Mouse (Mus musculus) C2C12 (cell line): ENCODE data around the gene Fam155a. TPM values are rescaled to one million over a fixed set of nuclear protein-coding genes. Genes with fewer than 3 reads are reported as not detected.

ENCODE experiments used
- H3K27me3 ChIP-seq: one replicate; pipeline ENCODE4 v1.6.1; 2011; ENCODE audit not compliant: control insufficient read depth, insufficient read depth, insufficient read length
- H3K36me3 ChIP-seq: one replicate; pipeline ENCODE4 v1.6.1; 2011; ENCODE audit not compliant: control insufficient read depth, insufficient read depth
- H3K4me3 ChIP-seq: one replicate; pipeline ENCODE4 v1.5.1; 2011; ENCODE audit warnings: mild to moderate bottlenecking, control low read depth; ENCODE audit not compliant: poor library complexity, insufficient read depth, severe bottlenecking
- H3K79me2 ChIP-seq: one replicate; pipeline ENCODE4 v1.6.1; 2011; ENCODE audit not compliant: control insufficient read depth, insufficient read depth
- H3K79me3 ChIP-seq: one replicate; pipeline ENCODE4 v1.6.1; 2011; ENCODE audit warnings: low read depth, control low read depth
- H3ac ChIP-seq: one replicate; pipeline ENCODE3; 2011; ENCODE audit warnings: low read depth; ENCODE audit not compliant: control insufficient read depth, insufficient read length
- CEBPB ChIP-seq: IDR thresholded peaks from one replicate; pipeline ENCODE4 v1.6.1; 2011; ENCODE audit warnings: low read depth, mild to moderate bottlenecking, control low read depth, moderate library complexity
- CTCF ChIP-seq: IDR thresholded peaks from one replicate; pipeline ENCODE4 v1.5.1; 2011; ENCODE audit not compliant: control insufficient read depth, insufficient read depth, insufficient read length
- FOSL1 ChIP-seq: IDR thresholded peaks from one replicate; pipeline ENCODE4 v1.8.0; 2011; ENCODE audit warnings: mild to moderate bottlenecking, low read length; ENCODE audit not compliant: poor library complexity, insufficient read depth, severe bottlenecking
- MAX ChIP-seq: IDR thresholded peaks from one replicate; pipeline ENCODE4 v1.6.1; 2011; ENCODE audit warnings: mild to moderate bottlenecking, control low read depth
- MYOD1 ChIP-seq: IDR thresholded peaks from one replicate; pipeline ENCODE4 v1.6.1; 2011; ENCODE audit warnings: low read depth; ENCODE audit not compliant: control insufficient read depth, insufficient read length
- MYOG ChIP-seq: IDR thresholded peaks from one replicate; pipeline ENCODE4 v1.6.1; 2011; ENCODE audit not compliant: control insufficient read depth, insufficient read length; ENCODE audit errors: extremely low read depth
- USF1 ChIP-seq: IDR thresholded peaks from one replicate; pipeline ENCODE4 v1.6.1; 2011; ENCODE audit warnings: low read depth, mild to moderate bottlenecking, control low read depth, moderate library complexity
- polyA plus RNA-seq: library from polyadenylated mRNA; unstranded; fragments of >200 nt; fragmentation: generic; extraction: Trizol; gene quantifications from one replicate; pipeline ENCODE4 v1.2.1, GENCODE M21; 2012; ENCODE audit warnings: missing spikeins

Gene Fam155a
- polyA plus RNA-seq, 1 experiment, result not detected

DNA sequence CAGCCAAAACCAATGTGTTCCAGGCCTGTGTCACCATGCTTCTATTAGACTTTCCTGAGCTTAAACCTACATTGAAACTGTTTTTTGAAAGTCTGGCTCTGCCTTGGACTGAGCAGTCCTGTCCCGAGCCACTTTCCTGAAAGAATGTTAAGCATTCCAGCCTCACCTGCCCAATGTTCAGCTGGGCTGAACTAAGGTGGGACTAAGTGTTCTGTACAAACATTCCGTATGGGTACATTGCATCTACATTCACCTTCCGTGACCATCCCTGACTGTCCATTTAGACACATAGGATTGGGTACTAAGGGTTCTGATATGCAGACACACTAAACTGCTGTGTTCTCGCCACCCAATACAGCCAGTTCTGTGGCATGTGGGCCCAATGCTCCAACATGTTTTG lies 423.8 kb downstream of the Fam155a start:
- H3ac ChIP-seq, result no peak overlapping the region
- H3K79me3 ChIP-seq, result no peaks in the 10 kb centered on the region
- H3K79me2 ChIP-seq, result no peaks in the 10 kb centered on the region
- no peak overlapping the region for H3K4me3 ChIP-seq
- no peaks in the 10 kb centered on the region for H3K27me3 ChIP-seq
- TF ChIP-seq MYOD1 (no peak), CEBPB (no peak), USF1 (no peak), CTCF (no peak), FOSL1 (no peak)
- no peaks in the 10 kb centered on the region for H3K36me3 ChIP-seq

DNA sequence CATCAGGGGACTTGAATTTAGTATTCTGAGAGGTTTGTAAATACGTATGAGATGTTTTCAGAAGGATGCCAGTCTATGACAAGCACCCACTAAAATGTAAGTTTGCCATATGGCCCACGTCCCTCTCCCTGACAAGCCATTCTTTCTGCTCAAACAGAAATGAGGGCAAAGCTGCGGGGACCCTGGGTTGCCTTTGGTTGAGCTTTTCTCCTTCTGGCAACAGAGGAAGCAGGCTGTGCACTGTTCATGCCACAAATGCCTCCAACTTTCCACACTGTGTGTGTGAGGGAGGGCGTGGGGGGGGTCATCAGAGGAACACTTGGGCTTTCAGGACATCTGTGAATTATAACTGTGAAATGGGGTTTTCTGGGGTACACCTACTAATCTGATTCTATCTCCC lies 426.8 kb downstream of the Fam155a start:
- Histone ChIP-seq H3K36me3 (no peaks in the 10 kb centered on the region), H3K79me2 (no peaks in the 10 kb centered on the region), H3ac (no peak overlapping the region), H3K27me3 (no peaks in the 10 kb centered on the region), H3K4me3 (no peak overlapping the region), H3K79me3 (no peaks in the 10 kb centered on the region)
- TF ChIP-seq MAX (no peak), MYOG (no peak), CTCF (no peak), MYOD1 (no peak), CEBPB (no peak), USF1 (no peak), FOSL1 (no peak)

DNA sequence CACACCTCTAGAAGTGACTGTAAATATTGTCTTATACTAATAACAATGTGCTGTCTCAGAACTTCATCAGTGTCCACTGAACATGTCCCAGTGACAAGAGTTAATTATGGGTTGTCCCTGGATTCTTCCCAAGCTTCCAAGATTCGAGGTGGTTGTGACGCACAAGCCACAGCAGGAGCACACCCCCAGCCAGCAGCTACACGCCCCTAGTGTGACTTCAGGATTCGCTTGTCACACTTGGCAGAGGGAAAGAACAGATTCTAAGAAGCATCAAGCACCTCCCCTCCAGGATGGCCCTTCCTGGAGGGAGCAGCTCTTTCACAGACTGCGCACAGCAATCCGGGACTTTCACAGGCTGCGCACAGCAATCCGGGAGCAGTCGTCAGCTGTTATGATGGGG lies 428.0 kb downstream of the Fam155a start:
- no peaks in the 10 kb centered on the region for H3K27me3 ChIP-seq
- no peak overlapping the region for H3K4me3 ChIP-seq
- no peaks in the 10 kb centered on the region for H3K79me3 ChIP-seq
- H3K36me3 ChIP-seq, result no peaks in the 10 kb centered on the region
- H3K79me2 ChIP-seq, result no peaks in the 10 kb centered on the region
- no peak overlapping the region for H3ac ChIP-seq
- no peak for TF ChIP-seq MYOG
- TF ChIP-seq CTCF, result no peak
- TF ChIP-seq MYOD1, result no peak
- TF ChIP-seq FOSL1, result no peak
- TF ChIP-seq USF1, result no peak
- TF ChIP-seq CEBPB, result no peak
- TF ChIP-seq MAX, result no peak

DNA sequence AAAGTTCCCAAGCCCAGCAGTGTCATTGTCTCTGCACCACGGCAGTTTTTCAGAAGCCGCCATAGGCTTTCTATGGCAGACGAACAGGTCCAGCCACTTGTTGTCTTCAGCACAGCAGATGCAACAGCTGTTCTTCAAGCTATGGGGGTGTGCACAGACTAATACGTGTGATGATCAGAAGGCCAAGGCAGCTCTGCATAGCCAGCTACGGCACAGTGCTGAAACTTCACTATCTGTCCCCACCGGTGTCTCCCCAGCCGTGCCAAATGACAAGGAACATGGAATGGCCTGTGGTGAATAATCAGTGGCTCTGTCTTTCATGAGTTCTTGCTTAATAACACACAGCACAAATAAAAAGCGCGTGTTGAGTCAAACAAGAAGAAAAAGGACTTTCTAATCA lies 428.4 kb downstream of the Fam155a start:
- no peaks in the 10 kb centered on the region for H3K79me2 ChIP-seq
- H3K4me3 ChIP-seq, result no peak overlapping the region
- H3K79me3 ChIP-seq, result no peaks in the 10 kb centered on the region
- no peaks in the 10 kb centered on the region for H3K36me3 ChIP-seq
- TF ChIP-seq FOSL1, result no peak
- TF ChIP-seq MYOD1, result no peak
- no peak for TF ChIP-seq CEBPB
- no peak for TF ChIP-seq MAX
- TF ChIP-seq USF1, result no peak
- no peak for TF ChIP-seq MYOG
- TF ChIP-seq CTCF, result no peak
- no peak overlapping the region for H3ac ChIP-seq
- H3K27me3 ChIP-seq, result no peaks in the 10 kb centered on the region

DNA sequence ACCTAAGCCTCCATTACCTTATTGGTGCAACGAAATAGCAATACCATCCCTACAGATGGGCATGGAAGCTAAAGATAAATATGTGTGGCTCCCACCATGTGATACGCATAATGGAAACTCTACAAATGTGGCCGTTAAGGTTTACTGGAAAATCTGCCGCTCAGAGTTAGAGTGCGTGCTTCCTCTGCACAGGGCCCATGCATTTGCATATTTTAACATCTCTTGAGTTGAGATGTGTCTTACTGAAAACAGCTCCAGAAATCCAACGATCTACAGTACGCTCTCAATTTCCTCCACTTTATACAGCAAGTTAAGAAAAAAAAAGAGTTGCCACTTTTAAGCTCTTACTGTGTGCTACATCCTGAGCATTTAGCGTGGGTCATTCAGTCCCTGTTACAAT lies 433.1 kb downstream of the Fam155a start:
- no peak for TF ChIP-seq MYOG
- Histone ChIP-seq H3K4me3 (no peak overlapping the region), H3K79me2 (no peaks in the 10 kb centered on the region), H3ac (no peak overlapping the region), H3K79me3 (no peaks in the 10 kb centered on the region), H3K27me3 (no peaks in the 10 kb centered on the region), H3K36me3 (no peaks in the 10 kb centered on the region)

DNA sequence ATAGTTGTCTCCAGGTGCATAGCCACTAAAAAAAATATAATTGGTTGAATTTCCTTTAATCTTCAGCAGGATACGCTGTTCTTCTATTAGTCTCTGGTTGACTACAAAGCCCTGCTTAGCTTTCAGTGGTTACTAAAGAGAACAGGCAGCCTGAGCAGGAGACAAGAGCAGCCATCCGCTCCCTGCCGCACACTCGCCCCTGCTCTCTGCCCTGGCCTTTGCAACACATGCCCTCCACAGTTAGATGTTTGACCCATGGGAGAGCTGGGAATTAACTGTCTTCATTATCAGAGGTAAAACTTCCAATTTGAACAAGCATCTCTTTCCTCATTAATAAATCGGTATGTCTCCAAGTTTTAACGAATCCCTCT lies 435.0 kb downstream of the Fam155a start:
- Histone ChIP-seq H3K4me3 (no peak overlapping the region), H3K27me3 (no peaks in the 10 kb centered on the region), H3K79me2 (no peaks in the 10 kb centered on the region), H3ac (no peak overlapping the region), H3K36me3 (no peaks in the 10 kb centered on the region), H3K79me3 (no peaks in the 10 kb centered on the region)
- TF ChIP-seq MAX (no peak), MYOG (no peak), CEBPB (no peak), MYOD1 (no peak), FOSL1 (no peak), CTCF (no peak), USF1 (no peak)
